Mouse (Mus musculus): ENCODE results near the gene Lrp11. TPM values are rescaled to one million over a fixed set of nuclear protein-coding genes. Genes with fewer than 3 reads are reported as not detected.

Gene Lrp11
- total RNA-seq (2023), result 0.52 TPM

DNA sequence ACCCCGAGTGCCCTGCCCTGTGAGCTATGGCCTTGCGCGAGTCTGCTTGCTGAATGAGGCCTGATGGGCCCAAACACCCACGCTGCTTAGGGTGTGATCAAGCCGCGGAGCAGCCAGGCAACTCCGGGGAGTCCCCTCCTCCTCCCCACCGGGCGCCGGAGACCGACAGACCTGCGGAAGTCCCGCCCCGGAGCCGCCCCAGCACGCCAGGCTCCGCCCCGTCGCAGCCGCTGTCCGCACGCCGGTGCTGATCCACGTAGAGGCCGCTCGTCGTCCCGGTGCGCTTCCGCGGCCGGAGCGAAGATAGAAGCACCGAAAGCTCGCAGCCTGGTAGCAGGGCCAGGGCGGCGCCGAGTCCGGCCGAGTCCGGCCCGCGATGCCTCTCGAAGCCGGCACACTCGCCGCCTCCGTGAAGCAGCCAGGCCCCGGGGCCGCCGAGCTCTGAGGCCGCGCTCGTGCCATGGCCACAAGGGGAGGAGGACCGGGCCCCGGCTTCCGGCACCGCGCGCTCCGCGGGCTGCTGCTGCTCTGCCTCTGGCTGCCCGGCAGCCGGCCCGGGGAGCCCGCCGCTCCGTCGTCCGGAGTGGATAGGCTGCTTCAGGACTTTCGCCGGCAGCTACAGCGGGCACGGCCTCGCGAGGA, at the start of gene Lrp11:
TSS of gene Lrp11 (plus strand) at position 209 of the 642 bp plus-strand sequence.

DNA sequence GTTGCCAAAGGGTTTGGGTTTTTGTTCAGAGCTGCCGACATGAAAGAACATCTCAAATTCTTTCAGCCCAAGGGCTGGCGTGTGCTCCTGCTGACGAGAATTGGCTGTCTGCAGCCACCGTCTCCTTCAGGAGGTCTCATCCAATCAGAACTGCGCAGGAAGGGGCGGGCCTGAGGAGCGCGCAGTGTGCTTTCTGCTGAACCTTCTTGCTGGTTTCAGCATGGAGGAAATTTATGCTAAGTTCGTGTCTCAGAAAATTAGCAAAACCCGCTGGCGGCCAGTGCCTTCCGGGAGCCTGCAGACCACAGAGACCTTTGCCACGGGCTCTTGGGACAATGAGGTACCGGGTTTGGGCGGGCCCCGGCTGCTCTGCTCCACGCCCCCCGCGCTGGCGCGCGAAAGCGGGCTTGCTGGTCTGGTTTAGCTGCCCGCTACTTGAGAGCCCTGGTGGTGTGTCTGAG, 77.8 kb downstream of the Lrp11 start, which contains the start of gene Nup43:
TSS of gene Nup43 (plus strand) at position 162 of the 461 bp plus-strand sequence.

Other genes with a start within 250 kb of the Lrp11 start
- 5.6 TPM for gene Ulbp1, start 116.2 kb upstream of the Lrp11 start, total RNA-seq (2023)
- gene Nup43, start 77.7 kb downstream of the Lrp11 start, total RNA-seq (2023), result 13.0 TPM
- 54.8 TPM for gene Pcmt1, start 91.3 kb downstream of the Lrp11 start, total RNA-seq (2023)
- gene Lats1, start 91.4 kb downstream of the Lrp11 start, total RNA-seq (2023), result 38.9 TPM
- 56.5 TPM for gene Katna1, start 136.2 kb downstream of the Lrp11 start, total RNA-seq (2023)
- gene Ginm1, start 203.0 kb downstream of the Lrp11 start, total RNA-seq (2023), result 44.3 TPM
- gene Ppil4, start 203.1 kb downstream of the Lrp11 start, total RNA-seq (2023), result 67.1 TPM
- 29.2 TPM for gene Zc3h12d, start 242.7 kb downstream of the Lrp11 start, total RNA-seq (2023)

All from CD8-positive naive resting alpha-beta T cell, adult 57 days (primary cell).